Mouse (Mus musculus) E14TG2a.4 (cell line): ENCODE measurements around the gene Lcn12.

Experiments used
- CTCF ChIP-seq: conservative IDR thresholded peaks from 2 replicates; pipeline ENCODE4 v1.5.1; 2014; ENCODE audit warnings: low read length
- NANOG ChIP-seq: IDR thresholded peaks from 2 replicates; pipeline ENCODE4 v1.6.1; 2014; ENCODE audit warnings: borderline replicate concordance, low read length, mixed read lengths
- POU5F1 ChIP-seq: IDR thresholded peaks from 2 replicates; pipeline ENCODE4 v1.6.1; 2014; ENCODE audit warnings: low read length, borderline replicate concordance

DNA sequence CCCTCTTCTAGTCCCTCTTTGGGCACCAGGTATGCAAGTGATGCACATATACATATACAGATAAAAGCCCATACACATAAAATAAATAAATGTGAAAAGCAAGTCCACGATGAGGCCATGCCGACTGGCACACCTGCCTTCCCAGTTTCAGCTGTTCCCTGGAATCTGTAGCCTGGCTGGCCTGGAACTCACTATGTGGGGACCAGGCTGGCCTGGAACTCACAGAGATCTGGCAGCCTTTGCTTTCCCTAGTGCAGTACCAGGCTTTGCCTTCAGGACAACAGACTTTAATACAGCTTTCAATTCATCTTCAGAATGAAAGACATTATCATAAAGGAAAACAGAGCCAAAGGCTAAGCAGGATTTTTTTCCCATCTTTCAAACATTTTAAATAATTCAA lies 40.0 kb upstream of the Lcn12 start:
- no peak for TF ChIP-seq CTCF
- TF ChIP-seq POU5F1, result no peak
- no peak for TF ChIP-seq NANOG
